Mouse (Mus musculus) activated CD4-positive, CD25-positive, alpha-beta regulatory T cell, adult 4 months (primary cell): ENCODE measurements around the gene Ghrhr. TPM values are rescaled to one million over a fixed set of nuclear protein-coding genes. Genes with fewer than 3 reads are reported as not detected.

ENCODE experiments used
- ATAC-seq: one replicate; pipeline ENCODE4 v1.8.0; 2017
- polyA plus RNA-seq, 2 experiments: library from polyadenylated mRNA; unstranded; fragments of 100-300 nt; shearing (Covaris generic); gene quantifications; one replicate each; pipeline ENCODE4 v1.2.1; 2017

The Ghrhr gene
- polyA plus RNA-seq, result not detected

GRCm38 (mm10) chr6:55376076-55376475, at the start of gene Ghrhr:
Ghrhr (plus strand) TSS chr6:55376295.
- no peak for ATAC-seq

DNA sequence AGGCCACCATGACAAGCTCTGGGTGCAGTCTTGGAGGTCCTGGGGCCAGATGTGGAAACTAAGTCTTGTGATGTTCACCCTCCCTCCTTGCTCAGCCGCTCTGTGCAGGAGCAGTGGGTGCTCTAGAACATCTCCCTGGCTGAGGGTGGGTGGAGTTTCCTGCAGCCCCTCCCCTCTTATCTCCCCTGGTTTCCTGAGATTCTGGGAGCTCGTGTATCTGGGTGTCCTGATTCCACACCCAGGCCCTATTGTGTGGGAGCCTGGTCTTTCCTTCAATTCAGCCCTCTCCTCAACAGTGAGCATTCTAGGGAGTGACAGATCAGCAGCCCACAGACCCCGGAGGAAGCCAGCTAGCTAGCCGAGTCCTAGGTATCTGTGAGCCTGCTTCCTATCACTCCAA, 49.8 kb upstream of the Ghrhr start:
- ATAC-seq, result no peak

- ATAC-seq, result no peak
Observed at GRCm38 (mm10) chr6:55327326-55327725, 48.8 kb upstream of the Ghrhr start.

GRCm38 (mm10) chr6:55328179-55328578, 47.9 kb upstream of the Ghrhr start:
- ATAC-seq, result no peak

GRCm38 (mm10) chr6:55331315-55331714, 44.8 kb upstream of the Ghrhr start:
- no peak for ATAC-seq

- ATAC-seq, result no peak
Observed at GRCm38 (mm10) chr6:55332100-55332772, 43.9 kb upstream of the Ghrhr start.

DNA sequence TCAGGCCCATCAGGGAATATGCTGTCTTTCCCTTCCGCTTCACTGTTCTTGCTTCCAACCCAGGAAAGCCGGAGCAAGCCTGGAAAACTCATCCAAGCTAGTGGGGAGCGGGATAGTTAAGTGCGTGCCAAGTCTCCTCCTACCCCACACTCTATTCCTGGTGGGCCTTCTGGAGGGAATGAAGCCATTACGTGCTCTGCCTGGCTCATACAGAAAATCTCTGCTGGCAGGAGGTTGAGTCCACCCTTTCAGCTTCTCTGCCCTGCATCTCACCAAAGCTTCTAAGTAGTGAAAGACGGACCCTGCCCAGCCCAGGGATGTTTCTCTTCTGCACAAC, 43.4 kb upstream of the Ghrhr start:
- no peak for ATAC-seq

GRCm38 (mm10) chr6:55335989-55336514, 40.0 kb upstream of the Ghrhr start, which contains the start of gene Aqp1:
Aqp1 (plus strand) TSS chr6:55336432.
- ATAC-seq, result no peak

GRCm38 (mm10) chr6:55337242-55337641, 38.9 kb upstream of the Ghrhr start:
- no peak for ATAC-seq

DNA sequence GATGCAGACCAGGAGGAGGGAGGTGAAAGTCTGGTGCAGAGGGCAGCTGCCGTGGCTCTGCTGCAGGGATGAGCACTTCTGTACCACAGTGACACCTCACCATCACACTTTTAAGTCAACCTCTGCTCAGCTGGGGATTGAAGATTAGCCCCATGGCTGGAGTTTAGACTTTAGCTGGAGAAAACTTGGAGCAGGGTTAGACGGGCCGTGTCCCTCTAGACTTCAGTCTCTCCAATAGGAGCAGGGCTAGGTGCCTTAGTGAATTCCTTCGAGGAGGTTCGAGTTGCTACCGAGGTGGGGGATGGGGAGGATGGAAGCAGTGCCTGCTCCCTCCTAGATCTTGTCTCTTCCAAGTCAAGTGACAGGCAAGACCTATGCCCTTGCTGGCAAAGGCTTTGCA, 38.0 kb upstream of the Ghrhr start:
- ATAC-seq, result no peak

DNA sequence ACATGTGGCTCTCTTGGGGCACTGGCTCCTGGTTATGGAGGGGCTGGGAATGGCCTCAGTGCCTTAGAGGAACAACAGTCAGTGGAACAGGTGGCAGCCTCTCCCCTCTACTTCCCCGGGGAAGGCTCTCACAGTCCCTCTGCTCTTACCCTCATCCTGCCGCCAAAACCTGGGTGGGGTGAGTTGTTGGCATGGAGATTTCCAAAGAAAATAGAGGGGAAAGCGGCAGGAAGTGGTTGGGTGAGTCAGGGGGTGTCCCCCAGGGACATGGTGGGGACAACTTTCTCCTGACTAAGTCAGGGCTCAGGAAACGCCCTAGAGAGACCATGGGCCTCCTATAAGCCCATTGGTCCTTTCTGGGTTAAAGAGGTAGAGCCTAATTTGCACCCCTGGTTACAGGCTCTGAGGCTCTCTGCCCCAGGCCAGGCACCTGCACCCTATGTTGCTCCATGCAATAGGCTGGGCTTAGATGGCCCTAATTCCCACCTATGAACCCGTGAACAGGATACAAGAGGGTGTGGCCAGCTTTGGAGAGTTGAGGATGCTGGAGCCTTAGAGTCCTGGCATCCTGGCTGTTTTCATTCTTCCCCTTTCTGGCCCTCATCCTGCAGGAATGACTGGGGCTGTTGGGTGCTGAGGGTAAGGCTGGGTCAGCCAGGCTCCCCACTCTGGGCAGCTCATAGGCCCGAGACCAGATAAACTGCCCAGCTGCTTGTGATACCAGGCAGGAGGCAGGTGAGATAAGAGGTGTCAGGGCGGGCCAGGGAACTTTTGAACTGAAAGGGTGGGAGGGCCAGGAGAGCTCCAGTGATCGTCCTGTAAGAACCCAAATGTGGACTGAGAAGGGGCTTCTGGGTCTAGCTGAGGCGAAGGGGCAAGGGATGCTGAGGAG, 36.9 kb upstream of the Ghrhr start:
- ATAC-seq, result no peak

- ATAC-seq, result no peak
Observed at GRCm38 (mm10) chr6:55341688-55342087, 34.4 kb upstream of the Ghrhr start.

DNA sequence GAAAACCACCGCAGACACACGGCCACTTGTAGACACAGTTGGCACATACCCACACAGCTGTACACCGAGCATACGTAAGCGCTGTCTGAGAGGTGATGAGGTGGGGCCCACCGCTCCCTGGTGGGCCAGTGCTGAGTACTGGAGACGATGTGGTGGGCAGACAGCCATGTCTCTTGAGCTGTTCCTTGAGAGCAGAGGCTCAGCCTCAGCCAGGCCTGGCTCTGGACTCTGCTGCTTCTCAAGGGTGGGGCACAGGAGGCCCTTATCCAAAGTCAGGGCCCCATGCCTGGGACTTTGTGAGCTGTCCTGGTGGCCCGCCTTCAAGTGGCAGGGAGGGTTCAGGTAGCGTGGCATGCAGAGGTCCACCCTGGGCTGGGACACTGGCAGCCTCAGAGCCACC, 33.8 kb upstream of the Ghrhr start:
- ATAC-seq, result no peak

DNA sequence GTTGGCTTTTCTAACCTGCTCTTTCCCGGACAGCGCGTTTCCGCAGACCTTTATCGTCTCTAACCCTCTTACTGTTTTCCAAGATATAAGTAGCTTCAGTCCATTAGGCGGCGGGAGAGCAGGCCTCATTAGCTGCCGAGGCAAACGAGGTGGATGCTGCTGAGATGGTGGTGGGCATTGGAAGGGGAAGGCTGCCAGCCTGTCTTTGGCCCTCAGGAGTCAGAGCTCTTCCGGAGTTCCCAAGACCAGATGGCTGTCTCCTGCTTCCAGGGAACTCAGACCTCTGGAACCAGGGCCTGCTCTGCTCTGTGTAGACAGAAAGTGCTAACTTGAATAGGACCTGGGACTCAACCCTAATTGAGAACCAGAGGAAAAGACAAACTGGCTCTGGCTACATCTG, 32.6 kb upstream of the Ghrhr start:
- ATAC-seq, result no peak

DNA sequence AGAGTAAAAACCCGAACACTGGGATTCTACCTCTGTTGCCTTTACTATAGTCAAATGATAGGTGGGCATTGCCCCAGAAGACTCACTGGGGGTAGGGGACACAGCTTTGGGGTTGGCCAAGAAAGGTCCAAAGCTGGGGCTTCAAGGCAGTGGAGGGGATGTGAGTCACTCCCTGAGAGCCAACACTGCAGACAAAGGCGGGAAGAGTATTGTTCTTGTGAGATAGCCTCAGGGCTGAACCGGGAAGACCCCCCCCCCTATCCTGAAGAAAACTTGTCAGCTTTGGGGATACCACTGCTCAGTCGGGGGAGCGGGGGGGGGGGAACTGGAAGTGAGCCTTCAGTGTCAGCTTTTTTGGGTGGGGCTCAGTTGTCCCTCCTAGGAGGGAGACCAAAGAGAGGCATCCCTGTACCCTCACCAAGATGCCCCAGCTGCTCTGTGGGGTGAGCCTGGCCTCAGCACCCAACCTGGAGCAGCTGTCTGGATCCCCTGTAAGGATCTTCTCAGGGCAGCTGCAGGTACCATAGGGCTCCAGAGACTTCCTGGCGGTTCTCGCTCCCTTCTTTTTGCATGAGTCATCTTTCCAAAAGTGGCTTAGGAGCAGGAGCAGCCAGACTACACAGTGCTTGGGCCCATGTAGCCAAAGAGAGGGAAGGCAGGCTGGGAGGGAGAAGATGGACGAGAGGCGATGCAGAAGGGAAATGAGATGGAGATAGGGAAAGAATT, 31.6 kb upstream of the Ghrhr start:
- no peak for ATAC-seq

DNA sequence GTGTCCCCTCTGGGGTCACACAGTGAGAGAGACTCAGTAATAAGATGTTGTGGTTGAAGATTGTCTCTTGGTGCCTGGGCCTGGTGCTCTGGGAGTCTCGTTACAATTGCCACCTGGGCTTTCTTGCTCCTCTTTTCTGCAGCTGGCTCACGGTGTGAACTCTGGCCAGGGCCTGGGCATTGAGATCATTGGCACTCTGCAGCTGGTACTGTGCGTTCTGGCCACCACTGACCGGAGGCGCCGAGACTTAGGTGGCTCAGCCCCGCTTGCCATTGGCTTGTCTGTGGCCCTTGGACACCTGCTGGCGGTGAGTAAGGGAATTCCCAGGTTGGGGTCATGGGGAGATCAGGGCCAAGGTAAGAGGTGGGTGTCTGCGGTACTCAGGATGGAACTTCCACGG, 30.8 kb upstream of the Ghrhr start:
- no peak for ATAC-seq

DNA sequence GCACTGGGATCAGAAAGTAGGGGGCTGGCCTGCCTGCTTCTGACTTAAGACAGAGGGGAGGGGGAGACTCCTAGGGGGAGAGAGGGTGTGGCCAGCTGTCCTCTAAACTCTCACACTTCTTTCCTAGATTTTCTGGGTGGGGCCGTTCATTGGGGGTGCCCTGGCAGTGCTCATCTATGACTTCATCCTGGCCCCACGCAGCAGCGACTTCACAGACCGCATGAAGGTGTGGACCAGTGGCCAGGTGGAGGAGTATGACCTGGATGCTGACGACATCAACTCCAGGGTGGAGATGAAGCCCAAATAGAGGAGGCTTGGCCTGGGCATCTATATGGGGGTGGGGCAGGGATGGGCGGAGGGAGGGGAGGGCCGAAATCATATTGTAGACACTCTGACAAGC, 29.6 kb upstream of the Ghrhr start:
- no peak for ATAC-seq

DNA sequence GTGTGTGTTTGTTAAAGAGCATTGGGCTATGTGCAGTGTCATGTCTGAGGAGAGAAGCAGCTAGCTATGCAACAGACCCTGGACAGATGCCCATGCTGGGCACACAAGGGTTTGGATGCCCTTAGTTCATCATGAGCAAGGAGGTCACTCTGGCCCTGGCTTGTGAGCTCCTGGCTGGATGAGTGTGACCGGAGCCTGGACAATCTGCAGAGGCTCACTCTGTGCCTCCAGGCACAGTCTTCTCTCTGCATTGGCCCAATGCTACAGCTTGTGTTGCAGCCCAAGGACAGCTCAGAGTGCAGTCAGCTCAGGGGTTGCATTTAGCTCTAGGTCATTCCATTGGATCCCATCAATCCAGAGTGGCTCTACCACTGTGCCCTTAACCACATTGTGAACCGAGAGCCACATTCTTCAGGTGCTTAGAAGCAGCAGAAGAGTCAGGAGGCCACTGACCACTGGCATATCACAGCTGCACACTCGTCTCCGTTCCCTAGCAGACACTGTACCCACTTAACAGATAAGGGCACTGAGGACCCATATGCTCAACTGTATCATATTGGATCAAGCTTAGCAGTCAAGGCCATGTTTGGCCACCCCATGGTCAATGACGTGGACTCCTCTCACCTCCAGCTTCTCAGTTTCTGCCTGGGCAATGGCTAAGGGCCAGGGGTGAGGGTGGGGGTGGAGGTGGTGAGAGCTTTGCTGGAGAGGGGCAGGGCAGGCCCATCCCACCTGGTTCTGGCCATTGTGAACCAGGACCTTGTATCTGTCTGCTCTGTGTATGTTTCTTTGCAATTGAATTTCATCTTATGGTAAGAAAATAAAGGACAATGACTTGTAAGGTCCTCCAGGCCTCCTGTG, 28.2 kb upstream of the Ghrhr start:
- ATAC-seq, result no peak

- no peak for ATAC-seq
Observed at GRCm38 (mm10) chr6:55349231-55349630, 26.9 kb upstream of the Ghrhr start.

- no peak for ATAC-seq
Observed at GRCm38 (mm10) chr6:55350383-55350952, 25.6 kb upstream of the Ghrhr start.

GRCm38 (mm10) chr6:55351712-55352111, 24.4 kb upstream of the Ghrhr start:
- ATAC-seq, result no peak
